Mouse (Mus musculus): ENCODE measurements around the gene Sorbs2. TPM values are rescaled to one million over a fixed set of nuclear protein-coding genes. Genes with fewer than 3 reads are reported as not detected.
A peak's percentile ranks its signal among the peaks of the same experiment; 100 is the strongest.

The Sorbs2 gene
- polyA plus RNA-seq, 1 experiment from 2014 or later, result 77.9 TPM

DNA sequence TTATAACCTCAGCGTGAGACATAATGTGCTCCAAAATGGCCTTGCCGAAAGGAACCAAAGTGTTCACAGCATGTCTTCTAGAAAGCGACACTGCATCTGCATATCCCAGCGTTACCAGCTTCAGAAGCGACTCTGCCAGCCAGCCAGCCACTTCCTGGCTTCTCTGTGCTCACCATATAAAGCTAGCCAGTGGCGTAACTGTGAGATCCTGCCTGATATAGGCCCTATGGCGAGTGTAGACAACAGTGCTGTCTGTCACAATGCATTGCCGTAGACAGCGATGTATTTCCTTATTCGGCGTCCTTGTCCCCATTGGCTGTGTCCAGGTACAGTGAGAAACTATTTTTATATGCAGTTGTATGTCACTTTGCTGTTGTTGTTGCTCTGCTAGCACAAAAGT is 258.6 kb downstream of the Sorbs2 start:
- Histone ChIP-seq H3K9ac (replicated peaks) (no peak overlapping the region), H3K27ac (no peak overlapping the region), H3K4me3 (replicated peaks) (no peak overlapping the region), H3K27me3 (no peaks in the 10 kb centered on the region), H3K4me2 (replicated peaks) (no peak overlapping the region), H3K4me1 (replicated peaks) (peaks cover 22% of the 10 kb centered on the region), H3K36me3 (peaks cover 31% of the 10 kb centered on the region), H3K9me3 (no peaks in the 10 kb centered on the region)
- WGBS, result 81% methylated on average over 11 of the region's 11 CpGs
- no peak for ATAC-seq

DNA sequence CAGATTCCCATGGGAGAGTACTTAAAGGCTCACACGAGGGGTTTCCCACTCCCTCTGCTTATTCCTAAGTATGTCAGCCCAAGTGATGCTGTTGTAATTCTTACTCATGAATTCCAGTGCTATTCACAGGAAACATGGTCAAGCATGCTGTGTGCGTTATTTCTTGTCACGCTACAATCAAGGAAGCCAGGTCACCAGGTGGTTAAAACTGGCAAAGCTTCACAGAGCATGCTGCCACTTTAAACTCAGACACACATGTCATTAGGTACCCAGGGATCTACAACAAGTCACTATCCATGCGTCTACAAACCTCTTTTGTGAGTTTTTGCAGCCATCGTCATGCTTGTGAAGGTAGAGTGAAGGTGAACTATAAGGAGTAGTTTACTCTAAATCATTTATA is 267.3 kb downstream of the Sorbs2 start:
- peaks cover 70% of the 10 kb centered on the region for H3K36me3 ChIP-seq

DNA sequence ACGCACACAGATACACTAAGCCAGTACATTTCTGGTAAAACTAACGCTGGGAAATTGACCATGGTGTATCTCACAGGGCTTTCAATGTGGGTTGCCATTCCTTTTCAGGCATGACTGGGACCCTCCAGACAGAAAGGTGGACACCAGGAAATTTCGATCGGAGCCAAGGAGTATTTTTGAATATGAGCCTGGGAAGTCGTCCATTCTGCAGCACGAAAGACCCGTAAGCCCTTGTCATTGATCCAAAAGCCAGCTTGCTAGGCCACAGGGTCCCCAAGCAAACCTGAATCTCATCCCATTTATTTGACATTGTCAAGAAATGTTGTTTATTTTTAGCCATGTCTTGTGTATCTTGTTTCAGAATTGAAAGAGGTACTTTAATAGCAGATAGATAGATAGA is 267.9 kb downstream of the Sorbs2 start:
- Histone ChIP-seq H3K4me1 (replicated peaks) (no peaks in the 10 kb centered on the region), H3K27ac (no peak overlapping the region), H3K9me3 (no peaks in the 10 kb centered on the region), H3K4me2 (replicated peaks) (no peak overlapping the region), H3K27me3 (no peaks in the 10 kb centered on the region), H3K4me3 (replicated peaks) (no peak overlapping the region), H3K9ac (replicated peaks) (no peak overlapping the region), H3K36me3 (peaks cover 63% of the 10 kb centered on the region)
- no peak for ATAC-seq
- WGBS, result 93% methylated on average over 7 of the region's 7 CpGs

More for the DNA sequence above, 267.3 kb downstream of the Sorbs2 start:
- H3K4me3 ChIP-seq (replicated peaks), result no peak overlapping the region
- no peak overlapping the region for H3K9ac ChIP-seq (replicated peaks)
- H3K4me2 ChIP-seq (replicated peaks), result no peak overlapping the region
- ATAC-seq, result no peak
- no peak overlapping the region for H3K27ac ChIP-seq
- H3K4me1 ChIP-seq (replicated peaks), result no peaks in the 10 kb centered on the region
- H3K9me3 ChIP-seq, result no peaks in the 10 kb centered on the region
- no peaks in the 10 kb centered on the region for H3K27me3 ChIP-seq
- WGBS, result 93% methylated on average over 5 of the region's 5 CpGs

DNA sequence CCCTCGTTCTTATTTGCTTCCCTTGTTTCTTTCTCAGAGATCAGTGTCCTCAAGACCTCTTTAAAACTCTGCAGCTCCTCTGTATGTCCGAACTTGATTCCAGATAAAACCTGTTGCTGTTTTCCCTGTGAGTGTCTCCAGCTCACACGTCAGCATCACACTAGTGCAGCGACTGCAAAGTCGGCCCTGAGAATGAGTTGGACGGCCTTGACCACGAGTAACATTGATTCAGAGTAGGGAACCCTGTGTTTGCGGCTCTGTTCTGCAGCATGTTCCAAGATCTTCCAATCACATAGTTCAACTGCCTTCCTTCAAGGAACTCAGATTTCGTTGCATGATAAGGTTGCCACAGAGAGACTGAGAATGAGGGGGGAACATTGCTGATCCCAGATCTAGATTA is 268.8 kb downstream of the Sorbs2 start:
- Histone ChIP-seq H3K27ac (no peak overlapping the region), H3K9ac (replicated peaks) (no peak overlapping the region), H3K36me3 (peaks cover 55% of the 10 kb centered on the region), H3K27me3 (no peaks in the 10 kb centered on the region), H3K4me1 (replicated peaks) (no peaks in the 10 kb centered on the region), H3K9me3 (no peaks in the 10 kb centered on the region), H3K4me3 (replicated peaks) (no peak overlapping the region), H3K4me2 (replicated peaks) (no peak overlapping the region)
- WGBS, result 93% methylated on average over 9 of the region's 9 CpGs
- no peak for ATAC-seq

DNA sequence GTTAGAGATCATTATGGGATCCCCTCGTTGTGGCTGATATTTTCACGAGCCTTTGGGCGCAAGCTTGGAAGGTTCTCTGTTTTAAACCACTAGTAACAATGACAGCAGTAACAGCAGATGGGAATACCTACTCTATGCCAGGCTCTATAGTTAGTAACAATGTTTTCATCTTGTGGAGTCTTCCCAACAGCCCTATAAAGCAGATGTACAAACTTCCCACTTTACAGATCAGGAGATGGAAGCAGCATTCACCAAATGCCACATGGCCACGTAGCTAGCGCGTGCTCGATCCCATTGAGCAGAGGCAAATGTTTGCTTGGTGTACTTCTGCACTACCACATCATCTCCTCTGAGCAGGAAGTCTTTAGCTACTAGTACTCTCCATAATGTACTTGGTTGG is 269.4 kb downstream of the Sorbs2 start:
- Histone ChIP-seq H3K36me3 (peaks cover 48% of the 10 kb centered on the region), H3K9ac (replicated peaks) (no peak overlapping the region), H3K27ac (no peak overlapping the region), H3K4me3 (replicated peaks) (no peak overlapping the region), H3K27me3 (no peaks in the 10 kb centered on the region), H3K4me2 (replicated peaks) (no peak overlapping the region), H3K4me1 (replicated peaks) (no peaks in the 10 kb centered on the region), H3K9me3 (no peaks in the 10 kb centered on the region)
- WGBS, result 96% methylated on average over 7 of the region's 7 CpGs
- no peak for ATAC-seq

DNA sequence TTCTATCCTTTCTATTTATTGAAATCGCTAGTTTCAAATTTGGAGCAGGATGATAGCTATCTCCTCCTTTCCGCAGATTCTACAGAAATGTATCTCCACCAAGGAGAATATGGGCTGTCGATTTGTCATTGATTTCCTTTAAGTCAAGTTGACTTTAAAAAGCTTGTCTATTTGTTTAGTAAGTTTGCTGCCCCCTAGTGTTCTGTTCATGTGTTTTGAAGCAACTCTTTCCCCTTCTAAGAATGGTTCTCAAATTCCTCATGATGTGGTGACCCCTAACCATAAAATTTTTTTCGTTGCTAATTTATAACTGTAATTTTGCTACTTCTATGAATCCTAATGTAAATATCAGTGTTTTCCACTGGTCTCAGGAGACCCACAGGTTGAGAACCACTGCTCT is 273.0 kb downstream of the Sorbs2 start:
- H3K27ac ChIP-seq, result no peak overlapping the region
- no peak overlapping the region for H3K4me3 ChIP-seq (replicated peaks)
- ATAC-seq, result no peak
- no peak overlapping the region for H3K4me2 ChIP-seq (replicated peaks)
- no peaks in the 10 kb centered on the region for H3K9me3 ChIP-seq
- no peaks in the 10 kb centered on the region for H3K27me3 ChIP-seq
- peaks cover 39% of the 10 kb centered on the region for H3K36me3 ChIP-seq
- WGBS, result 61% methylated on average over 4 of the region's 4 CpGs
- no peaks in the 10 kb centered on the region for H3K4me1 ChIP-seq (replicated peaks)
- no peak overlapping the region for H3K9ac ChIP-seq (replicated peaks)

DNA sequence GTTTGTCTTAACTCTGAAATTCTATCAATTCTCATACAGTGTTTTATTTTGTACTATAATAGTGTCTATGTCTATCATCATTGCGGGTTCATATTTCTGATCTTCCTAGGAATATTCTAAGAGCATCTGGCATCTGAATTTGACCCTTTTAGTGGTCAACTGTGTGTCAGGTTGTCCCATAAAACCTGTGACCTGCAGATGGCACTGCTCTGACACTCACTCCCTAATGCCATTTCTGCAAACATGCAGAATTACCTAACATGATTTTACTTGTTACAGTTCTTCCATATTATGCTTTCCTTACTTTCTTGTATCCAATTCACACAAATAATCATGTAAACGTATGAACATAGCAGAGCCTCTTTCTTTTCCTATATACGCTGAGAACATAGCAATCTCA is 281.0 kb downstream of the Sorbs2 start:
- Histone ChIP-seq H3K9me3 (no peaks in the 10 kb centered on the region), H3K4me3 (replicated peaks) (no peak overlapping the region), H3K4me1 (replicated peaks) (no peaks in the 10 kb centered on the region), H3K36me3 (peaks cover 35% of the 10 kb centered on the region), H3K27me3 (no peaks in the 10 kb centered on the region), H3K9ac (replicated peaks) (no peak overlapping the region), H3K4me2 (replicated peaks) (no peak overlapping the region), H3K27ac (no peak overlapping the region)
- 88% methylated on average over 3 of the region's 3 CpGs for WGBS
- no peak for ATAC-seq

DNA sequence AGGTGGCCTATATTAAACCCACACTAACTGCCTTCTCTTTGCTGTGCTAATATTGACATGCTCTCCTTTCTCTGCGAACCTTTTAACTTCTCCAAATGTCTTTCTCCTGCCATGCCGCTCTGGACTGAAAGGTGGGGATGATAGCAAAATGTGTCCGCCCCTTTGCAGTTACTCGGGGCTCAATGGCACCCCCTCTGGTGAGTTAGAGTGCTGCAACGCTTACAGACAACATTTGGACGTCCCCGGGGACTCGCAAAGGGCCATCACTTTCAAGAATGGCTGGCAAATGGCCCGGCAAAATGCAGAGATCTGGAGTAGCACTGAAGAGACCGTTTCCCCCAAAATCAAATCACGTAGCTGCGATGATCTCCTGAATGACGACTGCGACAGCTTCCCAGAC is 287.3 kb downstream of the Sorbs2 start:
- Histone ChIP-seq H3K27ac (no peak overlapping the region), H3K36me3 (peaks cover 54% of the 10 kb centered on the region), H3K9me3 (no peaks in the 10 kb centered on the region), H3K4me1 (replicated peaks) (no peaks in the 10 kb centered on the region), H3K4me2 (replicated peaks) (no peak overlapping the region), H3K27me3 (no peaks in the 10 kb centered on the region), H3K9ac (replicated peaks) (no peak overlapping the region), H3K4me3 (replicated peaks) (no peak overlapping the region)
- no peak for ATAC-seq
- WGBS, result 90% methylated on average over 14 of the region's 14 CpGs

DNA sequence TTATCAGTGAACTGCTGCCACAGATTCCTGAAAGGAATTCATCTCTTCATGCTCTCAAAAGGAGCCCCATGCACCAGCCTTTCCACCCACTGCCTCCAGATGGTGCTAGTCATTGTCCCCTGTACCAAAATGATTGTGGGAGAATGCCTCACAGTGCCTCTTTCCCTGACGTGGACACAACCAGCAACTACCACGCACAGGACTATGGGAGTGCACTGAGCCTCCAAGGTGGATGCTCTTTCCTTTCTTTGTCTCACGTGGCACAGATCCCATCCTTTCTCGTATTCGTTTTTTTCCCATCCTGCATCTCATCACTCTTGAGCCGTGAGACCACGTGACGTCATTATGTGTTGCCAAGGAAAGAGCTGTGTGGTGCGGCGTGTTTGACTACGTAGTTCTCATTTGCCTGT is 288.7 kb downstream of the Sorbs2 start:
- no peaks in the 10 kb centered on the region for H3K27me3 ChIP-seq
- no peak overlapping the region for H3K4me3 ChIP-seq (replicated peaks)
- no peak overlapping the region for H3K4me2 ChIP-seq (replicated peaks)
- H3K9me3 ChIP-seq, result no peaks in the 10 kb centered on the region
- H3K4me1 ChIP-seq (replicated peaks), result no peaks in the 10 kb centered on the region
- peaks cover 49% of the 10 kb centered on the region for H3K36me3 ChIP-seq
- 0 out of 2 replicates have a peak, but pooled peaks have one; percentile 76 for ATAC-seq
- H3K9ac ChIP-seq (replicated peaks), result no peak overlapping the region
- H3K27ac ChIP-seq, result no peak overlapping the region
- 62% methylated on average over 11 of the region's 11 CpGs for WGBS

DNA sequence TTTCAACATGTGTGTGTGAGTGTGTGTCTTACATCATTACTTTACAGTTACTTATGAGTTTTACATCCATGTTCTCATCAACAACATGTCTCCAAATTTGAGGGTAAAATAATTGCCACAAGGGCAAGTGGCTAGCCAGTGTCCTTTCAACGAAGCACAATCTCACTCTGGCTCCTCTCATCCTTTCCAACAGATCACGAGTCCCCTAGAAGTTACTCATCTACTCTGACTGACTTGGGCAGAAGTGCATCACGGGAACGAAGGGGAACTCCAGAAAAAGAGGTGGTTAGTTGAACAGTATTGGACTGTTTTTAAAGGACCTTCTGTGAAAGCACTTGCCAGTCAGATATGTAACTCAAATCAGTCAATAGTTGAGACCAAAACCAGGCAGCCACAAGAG is 291.9 kb downstream of the Sorbs2 start:
- Histone ChIP-seq H3K27me3 (no peaks in the 10 kb centered on the region), H3K9me3 (no peaks in the 10 kb centered on the region), H3K36me3 (peaks cover 39% of the 10 kb centered on the region), H3K27ac (no peak overlapping the region), H3K4me2 (replicated peaks) (no peak overlapping the region), H3K4me3 (replicated peaks) (no peak overlapping the region), H3K9ac (replicated peaks) (no peak overlapping the region), H3K4me1 (replicated peaks) (no peaks in the 10 kb centered on the region)
- 91% methylated on average over 4 of the region's 4 CpGs for WGBS
- ATAC-seq, result no peak

DNA sequence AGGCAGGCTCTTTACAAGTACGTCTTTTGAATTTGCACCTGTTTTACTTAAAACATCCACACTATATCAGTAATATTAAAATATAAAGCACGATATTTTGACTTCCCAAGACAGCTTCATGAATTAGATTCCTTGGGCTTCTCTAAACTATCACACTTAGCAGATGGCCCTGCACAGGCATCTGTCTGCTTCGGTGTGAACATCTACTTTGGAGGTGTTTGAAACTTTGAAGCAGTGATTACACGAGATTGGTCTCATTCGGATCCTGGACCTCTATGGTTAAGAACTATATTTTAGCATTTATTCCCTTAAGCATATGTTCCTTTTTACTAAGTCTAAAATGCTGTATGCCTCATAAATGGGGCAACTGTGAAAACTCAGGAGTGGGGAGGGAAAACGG is 301.0 kb downstream of the Sorbs2 start:
- H3K36me3 ChIP-seq, result peaks cover 64% of the 10 kb centered on the region
- 92% methylated on average over 6 of the region's 6 CpGs for WGBS

DNA sequence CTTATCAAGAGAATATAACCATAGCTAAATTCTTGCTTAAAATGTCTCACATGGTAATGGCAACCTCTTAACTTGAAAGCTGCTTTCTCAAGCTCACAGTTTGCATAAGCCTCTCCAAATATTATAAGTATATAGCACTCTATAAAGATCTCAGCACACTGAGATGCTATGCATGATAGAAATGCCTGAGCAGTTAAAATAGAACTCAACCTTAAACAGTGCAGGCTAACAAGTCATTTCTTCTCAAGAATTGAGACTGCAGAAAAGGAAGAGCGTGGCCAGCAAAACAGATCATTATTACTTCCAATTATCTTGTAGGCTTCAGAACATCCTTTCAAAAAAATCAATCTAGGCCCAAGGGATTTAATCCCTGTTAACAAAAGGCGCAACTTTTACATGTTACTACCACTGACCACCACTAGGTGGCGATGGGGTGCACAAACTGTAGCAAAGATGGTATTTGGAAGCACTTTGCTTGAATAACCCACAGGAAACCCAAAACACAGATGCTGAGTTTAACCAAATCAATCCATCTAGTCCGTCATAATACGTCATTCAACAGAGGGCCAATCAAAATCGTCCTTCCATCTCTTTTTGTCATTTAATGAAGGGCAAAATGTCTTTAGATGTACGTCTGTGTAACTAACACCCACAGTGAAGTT is 309.3 kb downstream of the Sorbs2 start:
- WGBS, result 23% methylated on average over 7 of the region's 7 CpGs
- H3K36me3 ChIP-seq, result peaks cover 32% of the 10 kb centered on the region
- no peaks in the 10 kb centered on the region for H3K9me3 ChIP-seq
- H3K4me3 ChIP-seq (replicated peaks), result no peak overlapping the region
- H3K27me3 ChIP-seq, result no peaks in the 10 kb centered on the region
- H3K4me1 ChIP-seq (replicated peaks), result no peaks in the 10 kb centered on the region
- no peak overlapping the region for H3K4me2 ChIP-seq (replicated peaks)
- ATAC-seq, result peak; percentile 50; the same call in 1 of the 2 replicates
- no peak overlapping the region for H3K27ac ChIP-seq
- no peak overlapping the region for H3K9ac ChIP-seq (replicated peaks)

More for the DNA sequence above, 301.0 kb downstream of the Sorbs2 start:
- Histone ChIP-seq H3K27ac (no peak overlapping the region), H3K9ac (replicated peaks) (no peak overlapping the region), H3K4me3 (replicated peaks) (no peak overlapping the region), H3K27me3 (no peaks in the 10 kb centered on the region), H3K9me3 (no peaks in the 10 kb centered on the region), H3K4me1 (replicated peaks) (no peaks in the 10 kb centered on the region), H3K4me2 (replicated peaks) (no peak overlapping the region)
- no peak for ATAC-seq

DNA sequence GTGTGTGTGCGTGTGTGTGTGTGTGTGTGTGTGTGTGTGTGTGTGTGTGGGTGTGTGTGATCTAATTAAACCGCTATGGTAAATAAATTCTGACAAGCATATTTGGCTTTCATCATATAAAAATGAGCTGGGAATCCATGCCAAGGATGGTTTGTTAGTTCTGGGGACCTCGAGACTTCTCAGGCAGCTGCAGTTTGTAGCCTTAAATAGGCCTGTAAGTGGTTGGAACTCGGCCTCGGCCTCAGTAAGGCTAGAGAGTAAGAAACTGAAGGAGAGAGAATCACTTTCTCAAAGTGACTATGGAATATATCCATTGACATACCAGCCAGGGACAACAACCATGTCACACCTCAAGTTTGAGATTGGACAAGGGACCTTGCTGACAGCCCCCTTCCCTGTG is 314.1 kb downstream of the Sorbs2 start:
- ATAC-seq, result no peak
- Histone ChIP-seq H3K4me3 (replicated peaks) (no peak overlapping the region), H3K27ac (no peak overlapping the region), H3K4me2 (replicated peaks) (no peak overlapping the region), H3K27me3 (no peaks in the 10 kb centered on the region), H3K9me3 (no peaks in the 10 kb centered on the region), H3K9ac (replicated peaks) (no peak overlapping the region), H3K36me3 (peaks cover 36% of the 10 kb centered on the region), H3K4me1 (replicated peaks) (no peaks in the 10 kb centered on the region)
- WGBS, result 86% methylated on average over 5 of the region's 5 CpGs
